Mouse (Mus musculus) thymus, postnatal 4 days (tissue): ENCODE measurements around the gene Actl11.

Experiments
- DNase-seq: peaks from one replicate; pipeline ENCODE4 v3.0.0; 2021

Gene Actl11

DNA sequence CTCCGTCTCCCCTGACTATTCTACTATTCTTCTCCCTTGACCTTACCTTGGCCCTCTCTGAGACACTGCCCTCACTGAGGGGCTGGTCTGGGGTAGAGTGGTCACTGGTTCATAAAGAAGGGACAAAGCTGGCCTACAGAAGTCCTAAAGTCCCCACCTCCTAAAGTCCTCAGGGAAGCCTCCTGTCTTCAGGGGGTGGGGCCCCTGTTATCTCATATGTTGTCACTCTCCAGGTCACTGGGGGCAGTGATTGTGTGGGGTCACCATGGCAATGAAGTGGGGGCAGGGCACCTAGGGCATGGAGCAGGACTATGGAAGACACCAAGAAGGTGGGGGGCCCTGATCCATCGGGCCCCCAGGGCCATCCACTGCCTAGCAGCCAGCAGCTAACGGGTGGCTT lies at the start of gene Actl11:
Actl11 (plus strand) TSS at position 301 of the 400 bp plus-strand sequence.
- no peak for DNase-seq

DNA sequence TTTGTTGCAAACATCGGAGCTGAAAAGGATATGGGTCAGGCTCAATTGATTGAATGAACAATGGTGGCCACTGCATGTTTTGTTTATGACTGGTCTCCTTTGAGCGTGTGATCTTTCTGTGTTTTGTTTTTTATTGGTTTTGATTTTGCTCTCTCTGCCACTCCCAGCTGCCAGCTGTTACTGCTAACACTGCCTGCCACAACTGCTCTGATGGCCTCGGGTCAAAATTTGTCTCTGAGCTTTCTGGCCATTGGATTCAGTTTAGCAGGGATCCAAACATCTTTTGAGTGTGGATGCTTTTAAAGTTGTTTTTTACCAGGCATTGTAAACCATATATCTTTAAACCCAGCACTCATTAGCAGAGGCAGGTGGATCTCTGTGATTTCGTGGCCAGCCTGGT lies 47.9 kb upstream of the Actl11 start:
- DNase-seq, result no peak

DNA sequence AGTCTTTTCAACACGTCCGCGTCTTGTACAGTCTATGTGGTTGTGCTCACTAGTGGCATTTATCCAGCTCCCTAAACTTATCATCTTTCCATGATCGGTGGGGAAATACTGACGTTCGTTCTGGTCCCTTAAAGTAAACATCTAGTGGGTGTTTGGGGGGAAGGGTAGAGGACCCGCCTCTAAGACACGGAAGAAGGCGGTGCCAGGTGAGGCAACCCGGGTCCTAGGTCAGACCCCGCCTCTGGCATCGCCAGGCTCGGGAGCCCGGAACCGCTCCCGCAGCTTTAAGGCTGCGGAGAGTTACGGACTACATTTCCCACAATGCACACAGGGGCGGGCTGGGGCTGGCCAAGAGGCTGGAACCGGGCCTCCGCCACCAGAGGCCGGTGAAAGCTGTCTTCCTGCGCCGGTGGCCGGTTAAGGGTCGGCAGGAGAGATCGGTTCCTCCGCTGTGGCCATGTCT lies 40.4 kb upstream of the Actl11 start, which contains the start of gene Mon1a:
Mon1a (plus strand) TSS at position 348 of the 463 bp plus-strand sequence.
- DNase-seq, result peak; percentile 87

DNA sequence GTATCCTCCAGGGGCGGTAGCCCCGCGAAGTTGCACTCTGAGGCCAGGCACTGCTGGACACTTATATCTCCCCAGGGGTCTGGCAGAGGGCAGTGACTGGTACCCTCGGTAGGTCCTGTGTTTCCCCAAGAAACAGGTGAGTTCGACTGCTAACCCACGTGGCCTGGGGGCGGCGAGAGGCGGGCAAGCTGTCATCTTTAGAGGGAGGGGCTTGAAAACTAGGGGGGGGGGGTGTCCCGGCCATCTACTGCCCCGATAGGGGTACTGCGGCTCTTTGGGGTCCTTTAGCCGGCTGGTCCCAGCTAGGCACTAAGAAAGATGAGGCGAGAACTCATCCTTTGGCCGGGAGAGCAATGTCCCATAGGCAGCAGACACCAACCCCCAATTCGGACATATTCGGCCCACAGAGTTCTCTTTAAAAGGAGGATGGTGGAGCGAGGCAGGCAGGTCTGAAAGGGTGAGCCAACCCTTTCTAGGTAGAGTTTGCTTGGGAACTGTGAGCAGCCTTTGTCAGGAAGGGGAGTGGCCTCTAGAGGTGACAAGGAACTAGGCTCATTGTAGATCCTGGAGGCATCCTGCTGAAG lies 39.9 kb upstream of the Actl11 start:
- no peak for DNase-seq

DNA sequence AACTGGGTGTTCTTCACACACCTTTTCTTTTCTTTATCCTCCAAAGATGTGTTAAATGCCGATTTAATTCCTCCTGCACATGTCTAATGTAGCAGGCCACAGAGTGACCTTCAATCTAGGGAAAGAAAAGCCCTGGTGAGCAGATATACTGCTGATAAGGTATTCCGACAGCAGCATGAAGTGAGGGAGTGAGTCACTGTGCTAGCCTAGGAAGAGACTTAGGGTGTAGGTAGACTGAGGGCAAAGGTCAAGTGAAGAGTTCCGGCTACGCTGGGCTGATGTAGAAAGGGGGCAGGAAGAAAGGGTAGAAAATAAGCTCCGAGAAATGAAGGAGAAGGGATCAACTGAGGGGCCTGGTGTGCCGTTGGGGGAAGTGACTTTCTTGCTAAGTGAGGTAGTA lies 38.0 kb upstream of the Actl11 start:
- no peak for DNase-seq

DNA sequence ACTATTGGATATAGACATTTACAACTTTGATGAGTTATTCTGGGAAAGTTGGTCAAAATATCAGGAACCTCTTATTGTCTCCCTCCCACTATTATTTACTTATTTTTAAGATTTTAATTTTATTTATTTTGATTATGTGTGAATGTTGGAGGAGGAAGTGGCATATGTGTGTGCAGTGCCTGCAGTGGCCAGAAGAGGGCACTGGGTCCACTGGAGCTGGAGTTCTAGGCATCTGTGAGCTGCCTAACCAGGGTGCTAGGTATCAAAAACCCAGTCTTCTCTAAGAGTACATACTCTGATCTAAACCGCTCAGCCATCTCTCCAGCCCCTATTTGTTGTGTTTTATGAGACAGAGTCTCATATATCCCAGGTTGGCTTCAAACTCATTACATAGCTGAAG lies 37.2 kb upstream of the Actl11 start:
- peak; percentile 73 for DNase-seq

DNA sequence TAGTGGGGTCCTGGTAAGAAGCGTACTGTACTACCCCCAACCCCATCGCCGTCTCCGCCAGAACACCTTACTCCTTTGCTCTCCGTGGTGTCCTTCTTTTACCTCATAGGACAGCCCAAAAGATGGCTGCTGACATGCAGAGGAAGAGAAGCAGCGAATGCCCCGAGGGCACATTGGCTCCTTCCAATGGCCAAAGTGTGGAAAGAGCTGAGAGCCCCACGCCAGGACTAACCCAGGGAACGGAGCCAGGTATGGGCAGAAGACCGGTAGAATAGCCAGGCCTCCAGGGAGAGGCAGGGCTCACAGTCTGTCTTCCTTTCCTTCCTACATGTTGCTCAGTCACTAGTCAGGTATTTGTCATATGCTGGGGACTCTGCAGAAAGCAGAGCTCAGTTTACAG lies 29.7 kb upstream of the Actl11 start:
- no peak for DNase-seq

DNA sequence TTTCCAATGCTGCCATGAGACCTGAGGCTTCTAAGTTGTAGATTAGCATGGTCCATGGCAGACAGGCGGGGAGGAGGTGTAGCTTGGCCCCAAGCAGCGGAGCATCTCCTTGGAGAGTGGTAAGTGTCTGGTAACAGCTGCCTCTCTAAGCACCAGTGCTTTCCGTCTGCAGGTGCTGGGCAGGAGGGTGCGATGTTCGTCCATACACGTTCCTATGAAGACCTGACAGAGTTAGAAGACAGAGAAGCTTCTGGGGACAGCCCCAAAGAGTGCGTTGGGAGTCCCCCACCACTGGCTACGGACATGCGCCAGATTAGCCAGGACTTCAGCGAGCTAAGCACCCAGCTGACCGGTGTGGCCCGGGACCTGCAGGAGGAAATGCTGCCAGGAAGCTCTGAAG lies 28.4 kb upstream of the Actl11 start:
- DNase-seq, result no peak

DNA sequence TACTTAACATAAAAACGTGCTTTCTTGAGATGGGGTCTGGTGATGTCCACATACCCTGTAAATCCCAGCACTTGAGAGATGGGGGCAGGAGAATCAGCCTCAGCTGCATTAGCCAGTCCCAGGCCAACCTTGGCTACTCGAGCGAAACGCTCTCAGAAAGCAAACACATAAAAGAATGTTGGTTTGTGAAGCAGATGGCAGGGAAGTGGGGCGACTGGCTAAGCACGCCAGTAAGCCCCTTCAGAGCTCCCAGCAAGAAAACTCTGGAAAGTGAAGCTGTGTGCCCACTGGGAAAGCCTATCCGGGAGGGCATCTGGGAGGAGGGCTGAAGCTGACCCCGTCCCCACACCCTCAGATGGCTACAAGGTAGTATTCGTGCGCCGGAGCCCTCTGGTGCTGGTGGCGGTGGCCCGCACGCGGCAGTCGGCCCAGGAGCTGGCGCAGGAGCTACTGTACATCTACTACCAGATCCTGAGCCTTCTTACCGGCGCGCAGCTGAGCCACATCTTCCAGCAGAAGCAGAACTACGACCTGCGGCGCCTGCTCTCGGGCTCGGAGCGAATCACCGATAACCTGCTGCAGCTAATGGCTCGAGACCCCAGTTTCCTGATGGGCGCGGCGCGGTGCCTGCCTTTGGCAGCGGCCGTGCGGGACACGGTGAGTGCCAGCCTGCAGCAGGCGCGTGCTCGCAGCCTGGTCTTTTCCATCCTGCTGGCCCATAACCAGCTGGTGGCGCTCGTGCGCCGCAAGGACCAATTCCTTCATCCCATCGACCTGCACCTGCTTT lies 27.2 kb upstream of the Actl11 start:
- peak; percentile 84 for DNase-seq

DNA sequence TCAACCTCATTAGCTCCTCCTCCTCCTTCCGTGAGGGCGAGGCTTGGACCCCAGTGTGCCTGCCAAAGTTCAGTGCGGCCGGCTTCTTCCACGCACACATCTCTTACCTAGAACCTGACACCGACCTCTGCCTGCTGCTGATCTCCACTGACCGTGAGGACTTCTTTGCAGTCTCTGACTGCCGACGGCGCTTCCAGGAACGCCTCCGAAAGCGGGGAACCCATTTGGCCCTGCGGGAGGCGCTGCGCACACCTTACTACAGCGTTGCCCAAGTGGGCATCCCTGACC lies 26.7 kb upstream of the Actl11 start:
- no peak for DNase-seq

DNA sequence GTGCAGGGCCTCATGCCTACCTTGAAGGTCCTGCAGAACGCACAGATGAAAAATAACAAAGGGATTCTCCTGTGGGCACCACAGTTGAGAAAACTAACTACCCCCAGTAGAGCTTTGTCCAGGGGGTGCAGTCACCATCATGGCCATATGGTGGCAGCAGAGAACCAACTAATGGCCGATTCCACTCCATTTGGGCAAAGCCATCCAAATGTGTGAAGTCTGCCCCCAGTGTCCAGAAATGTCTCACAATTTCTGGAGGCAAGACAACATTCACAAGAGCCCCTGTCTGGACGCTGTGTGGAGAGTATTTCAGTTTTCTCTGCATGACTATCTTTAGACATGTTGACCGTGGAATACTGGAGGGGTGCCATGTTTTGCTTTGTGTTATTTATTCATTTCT lies 23.5 kb upstream of the Actl11 start:
- DNase-seq, result peak; percentile 90

DNA sequence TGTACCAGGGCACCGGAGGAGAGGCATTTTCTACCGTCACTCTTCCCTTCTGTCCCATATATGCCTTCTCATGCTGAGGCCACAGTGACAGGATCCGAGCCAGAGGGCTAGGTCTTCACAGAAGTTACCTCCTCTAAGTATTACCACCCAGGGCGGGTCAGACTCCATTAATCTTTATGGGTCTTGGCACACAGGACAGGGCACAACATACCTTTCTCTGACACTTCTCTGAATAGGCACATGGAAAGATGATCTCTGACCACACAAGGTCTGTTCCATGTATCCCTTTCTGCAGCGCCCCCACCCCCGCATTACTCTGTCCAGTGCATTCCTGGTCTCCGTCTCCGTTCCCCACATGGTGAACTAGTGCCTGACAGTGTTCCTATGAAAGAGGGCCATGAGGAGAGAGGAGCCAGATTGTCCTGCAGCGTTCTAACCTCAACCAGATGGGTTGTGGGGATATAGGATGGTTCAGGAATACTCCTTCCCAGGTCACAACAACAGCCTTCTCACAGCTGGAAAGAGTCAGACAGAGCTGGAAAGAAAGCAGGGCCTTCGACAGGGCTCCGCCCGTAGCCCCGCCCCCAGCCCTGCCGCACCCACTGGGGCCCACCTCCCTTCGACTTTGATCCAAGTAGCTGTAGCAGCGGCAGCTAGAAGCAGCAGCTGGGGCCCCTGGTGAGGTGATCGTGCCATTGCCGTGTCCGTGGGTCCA lies 21.9 kb upstream of the Actl11 start, which contains the start of gene Mst1r:
Mst1r (plus strand) TSS at position 622 of the 715 bp plus-strand sequence.
- DNase-seq, result peak; percentile 93

DNA sequence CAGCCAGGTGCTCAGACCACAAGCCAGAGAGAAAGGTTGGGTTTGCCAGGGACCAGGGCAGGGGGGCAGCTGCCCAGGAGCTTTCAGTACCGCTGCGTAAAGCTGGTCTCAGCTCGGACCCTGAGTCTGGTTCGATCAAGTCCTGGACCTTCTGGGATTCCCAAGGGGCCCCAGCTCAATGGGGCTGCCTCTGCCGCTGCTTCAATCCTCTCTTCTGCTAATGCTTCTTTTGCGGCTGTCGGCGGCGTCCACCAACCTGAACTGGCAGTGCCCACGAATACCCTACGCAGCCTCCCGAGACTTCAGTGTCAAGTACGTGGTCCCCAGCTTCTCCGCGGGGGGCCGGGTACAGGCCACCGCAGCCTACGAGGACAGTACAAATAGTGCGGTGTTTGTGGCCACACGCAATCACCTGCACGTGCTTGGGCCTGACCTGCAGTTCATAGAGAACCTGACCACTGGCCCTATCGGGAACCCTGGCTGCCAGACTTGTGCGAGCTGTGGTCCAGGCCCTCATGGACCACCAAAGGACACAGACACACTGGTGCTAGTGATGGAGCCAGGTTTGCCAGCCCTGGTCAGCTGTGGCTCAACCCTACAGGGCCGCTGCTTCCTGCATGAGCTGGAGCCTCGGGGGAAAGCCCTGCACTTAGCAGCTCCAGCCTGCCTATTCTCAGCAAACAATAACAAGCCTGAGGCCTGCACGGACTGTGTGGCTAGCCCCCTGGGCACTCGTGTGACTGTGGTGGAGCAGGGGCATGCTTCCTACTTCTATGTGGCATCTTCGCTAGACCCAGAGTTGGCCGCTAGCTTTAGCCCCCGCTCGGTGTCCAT lies 21.1 kb upstream of the Actl11 start:
- DNase-seq, result no peak

DNA sequence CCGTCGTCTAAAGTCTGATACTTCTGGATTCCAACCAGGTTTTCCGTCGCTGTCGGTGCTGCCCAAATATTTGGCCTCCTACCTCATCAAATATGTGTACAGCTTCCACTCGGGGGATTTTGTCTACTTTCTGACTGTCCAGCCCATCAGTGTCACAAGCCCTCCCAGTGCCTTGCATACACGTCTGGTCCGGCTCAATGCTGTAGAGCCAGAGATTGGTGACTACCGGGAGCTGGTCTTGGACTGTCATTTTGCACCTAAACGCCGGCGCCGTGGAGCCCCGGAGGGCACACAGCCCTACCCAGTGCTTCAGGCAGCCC lies 20.5 kb upstream of the Actl11 start:
- peak; percentile 8 for DNase-seq

DNA sequence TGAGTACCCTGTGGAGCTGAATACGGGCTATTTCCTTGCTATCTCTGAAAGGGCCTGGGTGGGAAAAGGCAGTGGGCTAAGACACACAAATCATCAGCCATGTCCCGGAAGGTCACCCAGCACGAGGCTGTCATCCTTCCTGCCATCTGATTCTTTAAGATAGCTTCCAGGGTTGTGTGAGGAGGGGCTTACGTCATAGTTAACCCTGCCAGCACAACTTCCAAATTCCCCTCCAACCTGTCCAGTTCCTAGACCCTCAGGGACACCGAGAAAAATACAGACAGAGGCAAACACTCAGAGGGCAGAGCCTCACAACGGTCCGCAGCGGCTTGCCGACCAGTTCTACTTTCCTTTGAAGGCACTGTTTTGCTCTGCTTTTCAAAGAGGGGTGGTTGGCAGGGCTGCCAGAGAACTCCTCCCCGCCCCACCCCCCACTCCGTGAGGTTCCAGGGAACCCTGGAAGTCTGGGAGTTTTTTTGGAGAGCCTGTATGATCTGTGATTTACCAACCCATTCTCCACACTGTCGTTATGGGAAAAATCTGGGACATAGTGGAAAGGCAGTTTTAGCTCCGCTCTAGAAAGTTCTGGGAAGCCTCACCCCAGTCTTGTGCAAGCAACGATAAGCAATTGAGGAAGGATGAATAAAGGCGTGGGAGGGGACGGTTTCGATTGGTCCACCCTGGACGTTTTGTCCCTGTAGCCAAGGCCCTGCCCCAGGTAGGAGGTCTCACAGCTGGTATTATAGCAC lies 19.7 kb upstream of the Actl11 start:
- DNase-seq, result no peak

DNA sequence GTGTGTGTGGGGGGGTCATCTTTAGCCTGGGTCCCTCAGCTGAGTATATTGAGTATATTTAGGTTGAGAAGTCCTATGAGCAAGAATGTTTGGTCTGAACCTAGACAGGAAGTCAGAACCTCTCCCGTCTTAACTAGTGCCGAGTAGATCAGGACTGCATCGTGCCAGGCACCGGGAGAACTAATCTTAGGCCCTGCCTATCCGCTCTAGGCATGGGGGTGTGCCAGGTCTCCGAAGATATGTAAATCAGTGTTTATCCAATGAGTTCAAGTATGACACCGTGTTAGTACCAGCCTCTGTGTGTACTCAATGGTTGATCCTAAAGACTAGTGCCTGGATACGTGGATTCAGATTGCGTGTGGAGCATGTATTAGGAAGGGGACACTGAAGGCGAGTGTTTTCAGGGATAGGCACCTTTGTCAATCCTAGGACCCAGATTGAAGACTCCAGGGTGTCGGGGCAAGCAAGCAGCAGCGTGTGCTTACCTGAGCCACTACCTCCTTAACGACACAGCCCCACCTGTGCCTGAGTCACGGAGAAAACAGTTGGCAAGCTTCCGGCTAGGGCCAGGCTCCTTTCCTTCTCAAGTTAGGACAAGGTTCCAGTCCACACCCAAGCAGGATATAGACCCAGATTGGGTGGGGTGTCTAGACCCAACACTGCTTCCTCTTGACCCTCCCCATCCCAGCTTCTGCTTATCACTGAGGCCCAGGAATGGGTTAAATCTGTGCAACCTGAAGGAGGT lies 18.1 kb upstream of the Actl11 start:
- no peak for DNase-seq

DNA sequence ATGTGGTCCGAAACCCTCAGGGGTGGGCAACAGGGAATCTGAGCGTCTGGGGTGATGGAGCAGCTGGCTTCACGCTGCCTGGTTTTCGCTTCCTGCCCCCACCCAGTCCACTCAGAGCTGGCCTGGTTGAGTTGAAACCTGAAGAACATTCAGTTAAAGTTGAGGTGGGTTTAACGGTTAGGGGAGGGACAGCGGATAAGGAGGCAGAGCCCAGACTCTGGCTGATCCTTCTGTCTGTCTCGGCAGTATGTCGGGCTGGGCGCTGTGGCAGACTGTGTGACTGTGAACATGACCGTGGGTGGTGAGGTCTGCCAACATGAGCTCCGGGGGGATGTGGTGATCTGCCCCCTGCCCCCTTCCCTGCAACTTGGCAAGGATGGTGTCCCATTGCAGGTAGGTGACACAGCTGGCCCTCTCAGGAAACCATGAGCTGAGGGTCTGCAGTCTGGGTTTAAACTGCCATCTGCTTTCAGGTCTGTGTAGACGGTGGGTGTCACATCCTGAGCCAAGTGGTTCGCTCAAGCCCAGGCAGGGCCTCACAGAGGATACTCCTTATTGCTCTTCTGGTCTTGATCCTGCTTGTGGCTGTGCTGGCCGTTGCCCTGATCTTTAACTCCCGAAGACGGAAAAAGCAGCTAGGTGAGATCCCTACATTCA lies 13.4 kb upstream of the Actl11 start:
- peak; percentile 37 for DNase-seq

DNA sequence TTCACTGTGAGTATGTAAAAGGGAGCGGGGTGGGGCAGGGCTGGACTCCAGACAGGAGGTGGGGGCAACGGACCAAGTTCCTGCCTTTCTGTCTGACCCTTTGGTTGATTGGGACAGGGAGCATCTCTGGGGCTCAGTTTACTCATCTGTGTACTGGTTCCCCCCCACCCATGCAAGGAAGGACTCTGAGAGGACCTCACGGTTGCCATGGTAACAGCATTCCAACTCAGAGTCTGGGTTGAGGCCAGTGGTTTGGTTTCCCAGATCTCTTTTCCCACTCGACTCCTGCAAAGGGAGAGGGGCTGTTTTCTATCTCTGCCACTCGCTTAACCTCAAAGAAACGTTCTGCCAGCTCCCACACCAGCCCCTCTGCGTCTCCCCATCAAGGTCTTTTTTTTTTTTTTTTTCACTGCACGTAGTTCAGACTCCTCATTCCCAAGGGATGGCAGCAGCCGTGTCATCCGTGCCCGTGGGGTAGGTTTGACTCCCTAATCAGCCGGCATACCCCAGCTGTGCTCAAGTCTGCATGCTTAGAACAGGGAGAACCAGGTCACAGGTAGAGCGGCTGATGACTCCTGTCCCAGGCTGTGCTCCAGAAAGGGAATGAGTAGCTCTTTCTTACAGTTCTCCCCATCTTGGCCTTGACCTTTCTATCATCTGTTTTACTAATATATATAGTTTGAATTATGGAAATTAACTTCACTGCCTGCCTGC lies 10.2 kb upstream of the Actl11 start:
- no peak for DNase-seq

DNA sequence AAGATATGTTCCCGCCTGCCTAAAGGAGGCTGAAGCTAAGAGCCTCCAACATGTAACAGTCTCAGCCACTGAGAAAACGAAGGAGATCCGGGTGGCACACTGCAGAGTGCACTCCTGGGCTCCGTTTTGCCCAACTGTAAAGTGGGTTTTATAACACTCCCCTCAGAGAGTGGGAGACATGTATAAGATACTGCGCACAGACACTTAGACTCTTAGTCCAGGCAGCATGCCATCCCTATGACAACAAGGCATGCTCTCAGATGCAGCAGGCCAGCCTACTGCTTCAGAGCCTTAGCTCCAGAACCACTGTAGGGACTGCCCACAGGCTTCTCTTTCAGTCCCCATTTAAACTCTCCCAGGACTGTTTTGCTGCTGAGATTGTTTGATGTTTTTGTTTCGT lies 9.4 kb upstream of the Actl11 start:
- no peak for DNase-seq

DNA sequence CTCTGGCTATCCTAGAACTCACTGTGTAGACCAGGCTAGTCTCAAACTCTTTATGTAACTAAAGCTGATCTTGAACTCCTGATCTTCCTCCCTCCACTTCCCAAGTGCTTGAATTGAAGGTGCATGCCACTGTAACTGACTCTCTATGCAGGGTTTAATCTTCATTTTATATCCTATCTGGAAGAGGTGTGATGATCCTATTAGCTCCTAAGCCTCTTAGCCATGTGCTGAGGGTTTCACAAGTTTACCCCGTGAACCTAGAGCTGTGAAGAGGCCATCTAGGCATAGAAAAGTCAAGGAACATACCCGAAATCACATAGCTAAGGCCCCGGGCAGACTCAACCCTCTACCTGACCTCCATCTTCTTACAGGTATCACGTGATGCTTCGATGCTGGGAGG lies 8.8 kb upstream of the Actl11 start:
- no peak for DNase-seq

DNA sequence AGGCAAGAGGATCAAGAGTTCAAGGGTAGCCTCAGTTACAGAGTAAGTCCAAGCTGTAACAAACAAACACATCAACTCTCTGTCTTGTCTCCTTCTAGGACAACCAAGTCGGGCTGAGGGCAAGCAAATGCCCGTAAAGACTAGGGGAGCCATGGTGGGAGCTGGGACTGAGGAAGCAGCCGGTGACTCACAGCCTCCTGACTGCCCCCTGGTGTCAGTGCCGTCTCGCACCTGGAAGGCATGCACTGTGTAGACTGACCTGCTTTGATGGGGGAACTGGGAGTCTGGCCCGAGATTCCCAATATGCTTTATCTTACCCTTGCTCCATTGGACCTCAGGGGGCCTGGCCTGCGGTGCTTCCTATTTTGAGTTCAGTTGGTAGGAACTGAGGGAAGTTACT lies 5.2 kb upstream of the Actl11 start:
- peak; percentile 88 for DNase-seq
